Mouse (Mus musculus) kidney, embryonic 15.5 days (tissue): Measurements from ENCODE around the gene Ppm1m. TPM values are rescaled to one million over a fixed set of nuclear protein-coding genes. Genes with fewer than 3 reads are reported as not detected.

ENCODE experiments used
- ATAC-seq: fragments of 200-750 bp; cut with Nextera tagmentation; replicated peaks from 2 replicates; pipeline ENCODE4 v1.8.0; 2017; ENCODE audit warnings: moderate TSS enrichment; ENCODE audit not compliant: low FRiP score
- H3K27ac ChIP-seq: fragments of 300-500 bp; sonication (generic); 2 replicates; pipeline ENCODE4 v1.5.1; 2015; ENCODE audit warnings: mild to moderate bottlenecking, inconsistent platforms
- H3K27me3 ChIP-seq: fragments of 300-500 bp; sonication (generic); 2 replicates; pipeline ENCODE4 v1.6.1; 2015; ENCODE audit warnings: inconsistent platforms
- H3K36me3 ChIP-seq: fragments of 300-500 bp; sonication (generic); 2 replicates; pipeline ENCODE4 v1.6.1; 2015; ENCODE audit warnings: inconsistent platforms
- H3K4me1 ChIP-seq: fragments of 300-500 bp; sonication (generic); 2 replicates; pipeline ENCODE4 v1.6.1; 2015; ENCODE audit warnings: inconsistent platforms
- H3K4me2 ChIP-seq: fragments of 300-500 bp; sonication (generic); 2 replicates; pipeline ENCODE4 v1.6.1; 2015; ENCODE audit warnings: moderate library complexity, mild to moderate bottlenecking, inconsistent platforms
- H3K4me3 ChIP-seq: fragments of 300-500 bp; sonication (generic); replicated peaks from 2 replicates; pipeline ENCODE4 v1.5.1; 2015; ENCODE audit warnings: mild to moderate bottlenecking, inconsistent platforms
- H3K9ac ChIP-seq: fragments of 300-500 bp; sonication (generic); 2 replicates; pipeline ENCODE4 v1.6.1; 2015; ENCODE audit warnings: mild to moderate bottlenecking, inconsistent platforms
- H3K9me3 ChIP-seq: fragments of 300-500 bp; sonication (generic); replicated peaks from 2 replicates; pipeline ENCODE4 v1.6.1; 2016; ENCODE audit warnings: inconsistent platforms
- WGBS: fragments of 180-500 bp; shearing (Covaris S2); methylation state at CpG from one replicate; pipeline ENCODE4 v1.1.7; 2015; ENCODE audit warnings: mixed read lengths; 5-methylcytosine and 5-hydroxymethylcytosine counted together
- polyA plus RNA-seq: library from polyadenylated mRNA; unstranded; fragments of >200 nt; fragmentation: Nextera tagmentation; extraction: Ambion mirVana; gene quantifications from 2 replicates; pipeline ENCODE4 v1.2.1, GENCODE M21; 2015

Ppm1m gene
- polyA plus RNA-seq, 1 experiment from 2014 or later, result 55.1 TPM

DNA sequence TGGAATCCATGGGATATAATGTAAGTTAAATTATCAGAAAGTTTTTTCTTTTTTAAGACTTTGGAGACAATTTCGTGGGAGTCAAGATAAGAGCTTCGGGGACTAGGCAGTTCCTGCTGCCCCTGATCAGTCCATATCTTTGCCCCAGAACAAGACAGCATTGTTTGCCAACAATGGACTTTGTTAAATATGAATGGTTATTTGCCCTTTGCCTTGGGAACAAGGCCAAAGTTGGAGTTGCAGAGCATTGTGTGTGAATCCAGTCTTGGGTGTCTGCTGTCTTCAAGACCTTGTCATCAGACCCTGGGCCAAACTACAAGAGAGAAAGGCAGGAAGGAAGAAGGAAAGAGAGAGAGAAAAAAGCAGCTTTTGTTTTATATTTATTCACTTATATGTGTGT lies 32.8 kb downstream of the Ppm1m start:
- Histone ChIP-seq H3K27ac (no peak overlapping the region), H3K4me1 (peaks cover 10% of the 10 kb centered on the region), H3K9me3 (no peaks in the 10 kb centered on the region), H3K27me3 (no peaks in the 10 kb centered on the region), H3K9ac (no peak overlapping the region), H3K4me3 (no peak overlapping the region), H3K36me3 (no peaks in the 10 kb centered on the region), H3K4me2 (no peak overlapping the region)
- no peak for ATAC-seq
- 84% methylated on average over 2 of the region's 2 CpGs for WGBS

DNA sequence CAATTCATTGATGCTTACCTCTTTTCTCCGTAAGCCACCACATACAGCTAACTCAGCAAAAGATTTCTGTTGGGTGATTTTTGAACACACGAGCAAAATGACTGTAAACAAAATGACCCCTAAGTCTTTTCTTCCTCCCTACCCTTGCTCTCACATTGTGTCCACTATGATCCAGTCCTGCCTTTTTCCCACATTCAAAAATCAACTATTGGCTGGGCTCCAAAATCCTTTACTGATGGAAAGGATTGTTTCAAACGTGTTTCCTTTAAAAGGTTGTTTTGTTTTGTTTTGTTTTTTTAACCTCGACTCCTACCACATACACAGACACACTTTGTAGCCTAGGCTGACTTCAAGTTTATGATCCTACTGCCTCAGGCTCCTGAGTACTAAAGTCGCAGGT lies 39.1 kb downstream of the Ppm1m start:
- H3K27me3 ChIP-seq, result no peaks in the 10 kb centered on the region
- no peaks in the 10 kb centered on the region for H3K36me3 ChIP-seq
- H3K4me2 ChIP-seq, result peak overlapping the region; percentile 69
- peak overlapping the region; percentile 62 for H3K9ac ChIP-seq
- WGBS, result 36% methylated on average over 5 of the region's 5 CpGs
- peak overlapping the region; percentile 67 for H3K4me3 ChIP-seq
- peaks cover 9% of the 10 kb centered on the region for H3K4me1 ChIP-seq
- peak overlapping the region; percentile 97 for H3K27ac ChIP-seq
- ATAC-seq, result no peak
- H3K9me3 ChIP-seq, result no peaks in the 10 kb centered on the region

DNA sequence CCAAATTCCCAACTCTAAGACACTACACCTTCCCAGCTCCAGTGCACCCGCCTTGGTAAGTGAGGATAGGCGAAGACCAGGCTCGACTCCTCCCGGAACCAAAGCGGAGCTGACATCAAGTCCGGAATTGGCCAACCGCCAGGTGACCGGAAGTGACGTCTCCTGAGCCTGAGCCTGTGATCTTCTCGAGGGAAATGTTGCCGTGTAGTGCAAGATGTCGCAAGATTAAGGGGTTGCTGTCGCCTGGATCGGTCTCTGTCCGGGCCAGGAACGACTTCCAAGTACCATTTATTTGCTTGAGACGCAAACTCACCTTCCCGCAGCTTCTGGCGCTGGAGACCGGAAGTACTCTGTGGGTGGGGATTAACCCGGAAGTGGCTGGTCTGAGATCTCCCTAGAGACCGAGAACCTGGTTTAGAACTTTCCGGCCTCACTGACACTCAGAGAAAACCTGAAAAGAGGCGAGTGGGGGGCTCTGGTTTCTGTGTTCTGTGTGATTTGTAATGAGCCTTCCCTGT lies 39.7 kb downstream of the Ppm1m start:
- peaks cover 9% of the 10 kb centered on the region for H3K4me1 ChIP-seq
- 4% methylated on average over 24 of the region's 24 CpGs for WGBS
- H3K9ac ChIP-seq, result peak overlapping the region; percentile 62
- H3K36me3 ChIP-seq, result no peaks in the 10 kb centered on the region
- peak; percentile 86 for ATAC-seq
- H3K4me3 ChIP-seq, result peak overlapping the region; percentile 67
- no peaks in the 10 kb centered on the region for H3K9me3 ChIP-seq
- H3K4me2 ChIP-seq, result peak overlapping the region; percentile 69
- peak overlapping the region; percentile 97 for H3K27ac ChIP-seq
- no peaks in the 10 kb centered on the region for H3K27me3 ChIP-seq

DNA sequence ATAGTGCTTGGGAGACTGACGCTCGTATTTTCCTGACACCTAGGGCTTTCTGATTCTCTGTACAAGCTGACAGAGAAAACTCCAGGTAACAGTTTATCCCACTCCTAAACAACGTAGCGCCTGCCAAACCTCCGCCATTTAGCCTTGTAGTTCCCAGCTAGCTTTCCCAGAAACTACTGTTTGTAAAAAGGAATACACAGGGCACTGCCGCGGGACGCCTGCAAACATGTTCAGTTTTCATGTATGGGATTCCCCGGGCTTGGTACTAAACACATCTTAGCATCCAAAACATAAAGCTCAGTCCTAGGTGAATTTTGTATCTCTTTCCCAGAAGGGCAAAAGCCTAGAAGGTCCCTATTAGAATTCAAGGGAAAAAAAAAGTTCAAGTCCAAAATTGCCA lies 40.3 kb downstream of the Ppm1m start:
- 88% methylated on average over 9 of the region's 9 CpGs for WGBS
- Histone ChIP-seq H3K9me3 (no peaks in the 10 kb centered on the region), H3K27ac (no peak overlapping the region), H3K27me3 (no peaks in the 10 kb centered on the region), H3K36me3 (no peaks in the 10 kb centered on the region), H3K4me3 (0 out of 2 replicates have a peak overlapping the region, but pooled peaks have one; percentile 1), H3K9ac (no peak overlapping the region), H3K4me2 (peak overlapping the region; percentile 69), H3K4me1 (peaks cover 9% of the 10 kb centered on the region)
- ATAC-seq, result no peak

DNA sequence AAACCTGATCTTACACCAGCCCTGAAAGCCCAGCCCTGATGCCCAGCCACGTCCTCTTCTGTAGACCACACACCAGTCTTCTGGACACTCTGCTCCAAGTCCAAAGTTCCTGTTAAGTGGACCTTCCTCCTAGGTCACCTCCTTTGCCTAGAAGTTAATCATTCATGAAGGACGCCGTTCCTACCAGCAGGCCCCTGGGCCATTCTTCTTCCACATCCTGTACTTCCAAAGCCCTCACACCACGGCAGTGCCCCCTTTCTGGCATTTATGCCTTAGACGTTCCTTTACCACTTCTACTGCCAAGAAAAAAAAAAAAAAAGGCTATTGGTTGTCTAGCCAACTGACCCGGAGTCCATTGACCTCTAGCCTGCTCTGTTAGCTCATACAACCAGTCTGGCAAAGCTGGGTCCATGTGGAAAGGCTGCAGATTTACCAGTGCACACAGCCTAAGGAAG lies 41.5 kb downstream of the Ppm1m start, which contains the start of gene Glyctk:
Glyctk (minus strand) TSS at position 102 of the 455 bp plus-strand sequence.
- Histone ChIP-seq H3K36me3 (no peaks in the 10 kb centered on the region), H3K4me2 (no peak within 1 kb of the TSS), H3K27ac (peak within 1 kb of the TSS; percentile 41), H3K9ac (no peak within 1 kb of the TSS), H3K4me1 (peaks cover 9% of the 10 kb centered on the region), H3K9me3 (no peaks in the 10 kb centered on the region), H3K4me3 (no peak within 1 kb of the TSS; the same call in 1 of the 2 replicates), H3K27me3 (no peaks in the 10 kb centered on the region)
- 73% methylated on average over 6 of the region's 6 CpGs for WGBS
- peak; percentile 33; the same call in 1 of the 2 replicates for ATAC-seq

DNA sequence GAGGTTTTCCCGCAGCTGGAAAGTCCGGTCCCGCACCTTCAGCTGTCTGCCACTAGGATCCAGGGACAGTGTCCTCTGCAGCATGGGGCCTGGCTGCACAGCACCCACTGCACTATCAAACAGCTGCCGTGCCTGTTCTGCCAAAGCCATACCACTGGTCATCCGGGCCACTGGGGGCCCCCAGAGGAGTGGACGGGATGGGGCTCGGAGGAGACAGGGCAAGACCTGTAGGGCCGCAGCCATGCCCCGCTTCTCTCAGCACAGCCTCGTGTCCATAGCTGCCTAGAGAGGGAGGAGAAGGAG lies 42.0 kb downstream of the Ppm1m start:
- Histone ChIP-seq H3K36me3 (no peaks in the 10 kb centered on the region), H3K4me1 (peaks cover 9% of the 10 kb centered on the region), H3K9me3 (no peaks in the 10 kb centered on the region), H3K4me2 (no peak overlapping the region), H3K4me3 (no peak overlapping the region), H3K9ac (no peak overlapping the region), H3K27ac (peak overlapping the region; percentile 38), H3K27me3 (no peaks in the 10 kb centered on the region)
- WGBS, result 85% methylated on average over 10 of the region's 10 CpGs
- 0 out of 2 replicates have a peak, but pooled peaks have one; percentile 5 for ATAC-seq

DNA sequence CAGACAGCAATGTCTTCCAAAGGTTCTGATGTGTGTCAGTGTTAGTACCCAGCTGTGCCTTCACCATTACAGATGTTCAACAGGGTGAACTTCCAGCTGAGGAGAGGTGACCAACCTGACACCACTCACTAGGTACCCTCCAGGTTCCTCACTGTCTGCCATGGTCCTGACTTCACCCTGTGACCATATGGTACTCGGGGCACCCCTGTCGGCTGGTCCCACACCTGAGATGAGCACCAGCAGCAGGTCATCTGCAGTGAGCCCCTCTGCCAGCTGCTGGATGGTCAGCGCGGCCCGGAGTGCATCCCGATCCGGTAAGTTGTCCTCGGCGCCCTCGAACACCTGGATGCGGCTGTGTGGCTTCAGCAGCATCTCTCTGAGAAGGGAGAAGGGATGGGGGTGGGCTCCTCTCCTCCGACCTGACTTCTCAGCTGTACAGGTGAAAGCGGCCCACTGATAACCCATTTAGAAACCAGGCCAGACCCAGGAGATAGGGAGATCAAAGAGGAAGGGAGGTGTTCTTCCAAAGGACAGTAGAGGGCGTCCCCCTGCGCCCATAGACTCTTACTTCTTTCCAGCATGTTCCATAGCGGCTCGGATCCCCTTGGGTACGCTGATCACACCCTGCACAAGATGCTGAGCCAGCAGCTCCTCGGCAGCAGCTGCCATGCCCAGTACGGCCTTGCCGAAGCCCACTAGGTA lies 42.5 kb downstream of the Ppm1m start:
- Histone ChIP-seq H3K27me3 (no peaks in the 10 kb centered on the region), H3K36me3 (no peaks in the 10 kb centered on the region), H3K9ac (no peak overlapping the region), H3K4me2 (no peak overlapping the region), H3K4me3 (no peak overlapping the region; the same call in 1 of the 2 replicates), H3K4me1 (peaks cover 9% of the 10 kb centered on the region), H3K9me3 (no peaks in the 10 kb centered on the region), H3K27ac (peak overlapping the region; percentile 38; the same call in 1 of the 2 replicates)
- 80% methylated on average over 21 of the region's 21 CpGs for WGBS
- ATAC-seq, result no peak

DNA sequence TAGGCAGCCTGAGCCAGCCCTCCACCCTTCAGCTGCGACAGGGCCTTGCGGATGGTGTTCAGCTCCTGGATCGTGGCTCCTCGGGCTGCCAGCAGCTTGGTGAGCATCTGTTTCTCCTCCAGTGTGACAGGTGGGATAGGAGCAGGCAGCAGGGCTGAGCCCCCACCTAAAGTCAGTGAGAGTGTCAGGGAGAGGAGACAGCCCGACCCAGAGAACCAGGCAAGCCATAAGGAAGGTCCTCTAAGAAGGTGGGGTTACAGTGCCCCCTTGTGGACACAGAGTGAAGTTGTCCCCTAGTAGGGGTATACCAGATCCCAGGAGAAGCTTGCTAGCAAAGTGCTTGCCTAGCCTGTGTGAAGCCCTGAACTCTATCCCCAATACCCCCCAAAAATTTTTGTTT lies 43.1 kb downstream of the Ppm1m start:
- Histone ChIP-seq H3K4me2 (no peak overlapping the region), H3K36me3 (no peaks in the 10 kb centered on the region), H3K9me3 (no peaks in the 10 kb centered on the region), H3K27me3 (no peaks in the 10 kb centered on the region), H3K27ac (no peak overlapping the region), H3K4me1 (peaks cover 9% of the 10 kb centered on the region), H3K4me3 (no peak overlapping the region), H3K9ac (no peak overlapping the region)
- no peak for ATAC-seq
- 63% methylated on average over 5 of the region's 5 CpGs for WGBS

DNA sequence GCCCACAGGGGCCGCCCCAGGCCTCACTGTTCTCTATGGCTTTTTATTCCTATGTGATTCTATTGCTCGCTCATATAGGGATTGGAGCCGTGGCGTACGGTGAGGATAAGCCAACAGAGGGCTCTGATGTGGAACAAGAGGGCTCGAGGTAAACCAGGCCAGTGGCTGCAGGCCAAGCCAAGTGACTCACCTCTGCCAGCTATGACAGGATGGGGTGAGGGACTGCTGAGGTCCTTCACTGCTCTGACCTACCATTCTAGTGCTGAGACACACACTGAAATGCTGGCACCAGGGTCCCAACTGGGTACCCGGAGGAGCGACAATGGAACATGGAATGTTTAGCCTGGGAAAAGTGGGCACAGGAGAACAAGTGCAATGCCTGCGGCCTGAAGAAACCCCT lies 45.4 kb downstream of the Ppm1m start:
- Histone ChIP-seq H3K4me2 (no peak overlapping the region), H3K9me3 (no peaks in the 10 kb centered on the region), H3K27ac (no peak overlapping the region), H3K9ac (no peak overlapping the region), H3K27me3 (peaks cover 19% of the 10 kb centered on the region), H3K4me3 (no peak overlapping the region), H3K4me1 (peaks cover 5% of the 10 kb centered on the region), H3K36me3 (no peaks in the 10 kb centered on the region)
- 82% methylated on average over 9 of the region's 9 CpGs for WGBS
- ATAC-seq, result no peak

DNA sequence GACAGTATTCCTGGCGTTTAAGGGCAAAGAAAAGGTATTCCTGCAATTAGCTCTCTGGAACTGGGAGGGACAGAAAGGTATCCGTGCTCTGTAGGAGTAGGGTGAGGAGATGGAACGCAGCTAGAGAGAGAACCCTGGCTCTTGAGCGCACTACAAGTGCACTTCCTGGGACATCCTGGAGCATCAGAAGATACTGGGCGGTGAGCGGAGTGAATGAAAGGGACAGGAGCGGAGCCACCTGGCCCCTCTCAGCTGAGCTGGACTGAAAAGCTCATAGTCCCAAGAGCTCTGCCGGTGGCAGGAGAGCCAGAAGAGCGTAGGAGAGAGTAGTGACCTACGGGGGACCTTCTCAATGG lies 50.2 kb downstream of the Ppm1m start:
- Histone ChIP-seq H3K9me3 (no peaks in the 10 kb centered on the region), H3K27ac (no peak overlapping the region), H3K36me3 (no peaks in the 10 kb centered on the region), H3K9ac (0 out of 2 replicates have a peak overlapping the region, but pooled peaks have one; percentile 32), H3K4me3 (peak overlapping the region; percentile 45), H3K27me3 (peaks cover 51% of the 10 kb centered on the region), H3K4me1 (peaks cover 20% of the 10 kb centered on the region), H3K4me2 (peak overlapping the region; percentile 80)
- no peak for ATAC-seq
- 17% methylated on average over 10 of the region's 10 CpGs for WGBS

DNA sequence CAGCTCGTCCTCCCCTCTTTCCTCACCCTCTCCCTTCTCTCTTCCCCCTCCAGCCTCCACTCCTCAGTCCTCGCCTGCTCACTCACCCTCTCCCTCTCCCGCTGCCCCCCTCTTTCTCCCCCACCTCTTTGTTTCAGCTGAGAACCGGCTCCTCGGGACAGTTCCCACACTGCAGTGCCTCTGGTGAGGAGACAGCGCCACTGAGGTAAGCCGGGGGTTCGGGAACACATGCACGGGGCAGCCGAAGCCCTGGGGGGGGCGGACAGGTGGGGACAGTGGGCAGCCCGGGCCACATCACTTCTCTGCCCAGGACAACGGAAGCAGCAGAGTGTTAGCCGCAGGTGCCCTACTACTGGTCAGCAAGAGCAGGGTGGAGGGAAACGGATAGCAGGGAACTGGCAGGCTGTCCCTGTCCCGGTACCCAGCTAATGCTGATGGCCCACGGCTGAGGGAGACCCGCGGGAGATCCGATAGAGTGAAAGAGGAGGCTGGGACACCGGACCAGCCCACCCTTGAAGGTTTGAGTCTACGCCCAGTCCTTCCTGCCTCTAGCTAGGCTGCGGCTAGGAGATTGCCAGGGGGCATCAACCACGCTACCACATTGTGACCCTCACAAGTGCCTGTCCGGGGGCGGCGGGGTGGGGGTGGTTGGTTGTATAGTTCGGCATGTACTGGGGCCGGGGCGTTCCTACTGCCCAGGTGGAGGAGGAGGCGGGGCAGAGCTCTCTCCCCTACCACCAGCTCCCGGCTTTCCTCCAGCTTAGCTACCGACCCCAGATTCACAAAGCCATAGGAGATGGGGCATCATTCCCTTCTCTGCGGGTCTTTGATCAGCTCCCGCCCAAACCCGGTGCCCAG lies 50.8 kb downstream of the Ppm1m start:
- Histone ChIP-seq H3K4me3 (peak overlapping the region; percentile 45), H3K27me3 (peaks cover 51% of the 10 kb centered on the region), H3K4me2 (peak overlapping the region; percentile 80), H3K36me3 (no peaks in the 10 kb centered on the region), H3K4me1 (peaks cover 20% of the 10 kb centered on the region), H3K9me3 (no peaks in the 10 kb centered on the region), H3K9ac (peak overlapping the region; percentile 32), H3K27ac (no peak overlapping the region)
- peak; percentile 76 for ATAC-seq
- WGBS, result under 1% methylated on average over 36 of the region's 36 CpGs

DNA sequence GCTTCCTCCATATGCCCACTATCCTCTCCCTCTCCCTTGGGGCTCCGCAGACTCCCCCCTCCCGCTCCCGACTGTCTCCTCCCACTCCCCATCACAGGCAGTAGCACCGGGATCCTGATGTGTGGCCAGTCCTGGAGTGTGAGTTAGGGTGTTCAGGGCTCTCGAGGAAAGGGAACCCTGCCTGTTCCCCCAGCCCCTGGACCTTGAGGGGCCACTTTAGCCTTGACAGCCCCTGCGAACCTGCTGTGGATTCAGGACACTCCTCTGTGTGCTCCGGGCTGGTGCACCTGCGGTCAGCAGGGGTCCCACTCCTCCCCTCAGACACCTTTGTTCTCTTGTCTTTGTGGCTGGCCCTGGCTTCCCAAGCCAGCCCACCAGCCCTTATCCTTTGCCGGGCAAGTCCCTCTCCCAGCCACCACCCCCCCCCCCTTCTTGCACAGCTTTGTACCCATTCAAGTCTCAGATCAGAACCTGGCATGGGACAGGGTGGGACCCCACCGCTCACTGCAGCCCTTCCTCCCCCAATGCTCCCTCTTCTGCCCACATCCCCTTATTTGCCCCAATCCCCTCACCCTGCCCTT lies 51.6 kb downstream of the Ppm1m start:
- Histone ChIP-seq H3K4me3 (peak overlapping the region; percentile 45), H3K9ac (no peak overlapping the region; the same call in 1 of the 2 replicates), H3K4me1 (peaks cover 20% of the 10 kb centered on the region), H3K27ac (no peak overlapping the region), H3K36me3 (no peaks in the 10 kb centered on the region), H3K4me2 (peak overlapping the region; percentile 80), H3K27me3 (peaks cover 51% of the 10 kb centered on the region), H3K9me3 (no peaks in the 10 kb centered on the region)
- 3% methylated on average over 10 of the region's 10 CpGs for WGBS
- peak; percentile 61 for ATAC-seq
